Mouse (Mus musculus) liver, adult 2 months (tissue): ENCODE data around the gene Orm3.

Experiments used
- CTCF ChIP-seq: fragments of 200-500 bp; IDR thresholded peaks from 2 replicates; pipeline ENCODE4 v1.5.1; 2011; ENCODE audit warnings: low read depth, low read length, control low read depth
- POLR2A ChIP-seq: fragments of 200-500 bp; IDR thresholded peaks from 2 replicates; pipeline ENCODE4 v1.6.1; 2011; ENCODE audit warnings: low read length, control low read depth; ENCODE audit not compliant: insufficient read depth; ENCODE audit errors: extremely low read depth

GRCm38 (mm10) chr4:63385784-63386183, 29.8 kb downstream of the Orm3 start:
- TF ChIP-seq POLR2A (no peak), CTCF (no peak)
